Mouse (Mus musculus) kidney, embryonic 15.5 days (tissue): ENCODE measurements around the gene Hps6. TPM values are rescaled to one million over a fixed set of nuclear protein-coding genes. Genes with fewer than 3 reads are reported as not detected.

Experiments used
- ATAC-seq: fragments of 200-750 bp; cut with Nextera tagmentation; replicated peaks from 2 replicates; pipeline ENCODE4 v1.8.0; 2017; ENCODE audit warnings: moderate TSS enrichment; ENCODE audit not compliant: low FRiP score
- H3K27ac ChIP-seq: fragments of 300-500 bp; sonication (generic); 2 replicates; pipeline ENCODE4 v1.5.1; 2015; ENCODE audit warnings: mild to moderate bottlenecking, inconsistent platforms
- H3K27me3 ChIP-seq: fragments of 300-500 bp; sonication (generic); 2 replicates; pipeline ENCODE4 v1.6.1; 2015; ENCODE audit warnings: inconsistent platforms
- H3K36me3 ChIP-seq: fragments of 300-500 bp; sonication (generic); 2 replicates; pipeline ENCODE4 v1.6.1; 2015; ENCODE audit warnings: inconsistent platforms
- H3K4me1 ChIP-seq: fragments of 300-500 bp; sonication (generic); 2 replicates; pipeline ENCODE4 v1.6.1; 2015; ENCODE audit warnings: inconsistent platforms
- H3K4me2 ChIP-seq: fragments of 300-500 bp; sonication (generic); 2 replicates; pipeline ENCODE4 v1.6.1; 2015; ENCODE audit warnings: moderate library complexity, mild to moderate bottlenecking, inconsistent platforms
- H3K4me3 ChIP-seq: fragments of 300-500 bp; sonication (generic); replicated peaks from 2 replicates; pipeline ENCODE4 v1.5.1; 2015; ENCODE audit warnings: mild to moderate bottlenecking, inconsistent platforms
- H3K9ac ChIP-seq: fragments of 300-500 bp; sonication (generic); 2 replicates; pipeline ENCODE4 v1.6.1; 2015; ENCODE audit warnings: mild to moderate bottlenecking, inconsistent platforms
- H3K9me3 ChIP-seq: fragments of 300-500 bp; sonication (generic); replicated peaks from 2 replicates; pipeline ENCODE4 v1.6.1; 2016; ENCODE audit warnings: inconsistent platforms
- WGBS: fragments of 180-500 bp; shearing (Covaris S2); methylation state at CpG from one replicate; pipeline ENCODE4 v1.1.7; 2015; ENCODE audit warnings: mixed read lengths; 5-methylcytosine and 5-hydroxymethylcytosine counted together
- polyA plus RNA-seq: library from polyadenylated mRNA; unstranded; fragments of >200 nt; fragmentation: Nextera tagmentation; extraction: Ambion mirVana; gene quantifications from 2 replicates; pipeline ENCODE4 v1.2.1, GENCODE M21; 2015

Hps6 gene
- polyA plus RNA-seq, 1 experiment from 2014 or later = 8.3 TPM

DNA sequence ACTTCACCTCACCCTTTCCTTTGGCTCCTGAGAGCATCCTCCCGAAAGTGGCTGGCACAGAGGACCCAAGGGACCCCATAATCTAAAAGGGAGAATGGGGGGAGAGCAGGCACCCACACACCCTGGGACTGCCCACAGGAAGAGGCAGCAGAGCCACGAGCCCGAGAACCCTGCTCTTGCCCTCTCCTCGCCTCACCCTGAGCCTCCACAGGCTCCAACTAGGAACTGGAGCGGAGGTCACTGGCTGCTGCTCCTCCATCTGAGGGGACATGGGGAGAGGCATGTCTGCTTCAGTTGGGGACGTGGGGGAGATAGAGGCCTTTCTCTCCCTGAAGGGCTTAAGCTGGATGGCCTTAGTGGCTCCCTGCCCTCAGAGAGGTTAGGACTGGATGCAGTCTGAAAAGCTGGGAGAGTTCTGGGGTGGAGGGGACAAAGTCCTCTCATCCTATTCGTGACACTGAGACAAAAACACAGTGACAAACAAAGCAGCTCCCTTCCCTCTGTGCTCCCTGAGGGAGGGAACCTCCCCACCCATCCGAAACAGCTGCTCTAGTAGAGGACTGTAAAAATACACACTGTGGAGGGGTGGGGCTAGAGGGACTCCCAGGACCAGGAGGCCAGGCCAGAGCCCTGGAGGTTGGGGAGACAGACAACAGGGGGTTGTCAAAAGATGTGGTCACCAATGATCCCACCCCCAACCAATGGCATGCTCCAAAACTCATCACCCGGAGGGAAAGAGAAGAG, 28.6 kb downstream of the Hps6 start:
- Histone ChIP-seq H3K27ac (no peak overlapping the region), H3K9me3 (no peaks in the 10 kb centered on the region), H3K4me1 (peaks cover 10% of the 10 kb centered on the region), H3K9ac (no peak overlapping the region), H3K36me3 (peaks cover 74% of the 10 kb centered on the region), H3K27me3 (no peaks in the 10 kb centered on the region), H3K4me3 (no peak overlapping the region), H3K4me2 (no peak overlapping the region)
- WGBS = 80% methylated on average over 9 of the region's 9 CpGs
- ATAC-seq = peak; percentile 19; the same call in 1 of the 2 replicates

DNA sequence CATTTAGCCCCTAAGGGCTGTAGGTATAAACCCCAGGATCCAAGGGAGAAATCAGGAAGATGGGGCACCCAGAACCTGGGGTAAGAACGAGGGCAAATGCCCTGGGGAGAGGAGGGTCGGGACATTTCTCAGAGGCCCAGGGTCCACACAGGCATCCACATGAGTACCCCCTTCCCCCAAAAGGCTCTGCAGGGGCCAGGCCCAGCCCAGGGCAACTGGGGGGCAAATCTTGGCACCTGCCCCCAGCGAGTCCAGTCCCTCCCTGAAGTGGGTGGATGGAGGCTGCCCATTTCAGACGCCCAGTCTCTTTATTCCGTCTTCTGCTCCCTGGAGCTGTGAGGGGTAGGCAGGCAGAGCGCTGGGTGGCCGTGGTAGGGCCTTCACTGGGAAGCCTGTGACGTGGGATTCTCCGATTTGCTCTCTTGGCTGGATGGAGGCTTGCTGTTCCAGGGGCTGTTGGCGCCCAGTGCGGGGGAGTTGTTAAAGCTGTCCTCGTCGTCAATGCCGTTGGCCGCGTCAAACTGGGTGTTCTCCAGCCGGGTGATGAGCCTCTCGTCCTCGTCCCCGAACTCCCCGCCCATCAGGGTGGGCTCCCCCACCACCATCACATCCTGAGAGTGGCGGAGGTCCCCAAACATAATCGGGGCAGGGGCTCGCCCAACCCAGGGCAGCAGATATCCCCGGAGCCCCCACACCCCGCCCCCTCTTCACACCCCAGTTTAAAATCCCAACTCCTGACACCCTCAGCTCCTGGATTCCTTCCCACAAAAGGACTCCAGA, 29.6 kb downstream of the Hps6 start:
- no peaks in the 10 kb centered on the region for H3K9me3 ChIP-seq
- H3K9ac ChIP-seq = no peak overlapping the region
- H3K4me1 ChIP-seq = peaks cover 20% of the 10 kb centered on the region
- 71% methylated on average over 26 of the region's 26 CpGs for WGBS
- no peaks in the 10 kb centered on the region for H3K27me3 ChIP-seq
- no peak overlapping the region for H3K4me3 ChIP-seq
- H3K27ac ChIP-seq = no peak overlapping the region
- H3K4me2 ChIP-seq = no peak overlapping the region
- no peak for ATAC-seq
- H3K36me3 ChIP-seq = peaks cover 74% of the 10 kb centered on the region

GRCm38 (mm10) chr19:46033911-46034310, 30.6 kb downstream of the Hps6 start:
- no peak for ATAC-seq
- Histone ChIP-seq H3K4me1 (peaks cover 28% of the 10 kb centered on the region), H3K27ac (no peak overlapping the region), H3K9ac (no peak overlapping the region), H3K36me3 (peaks cover 74% of the 10 kb centered on the region), H3K4me2 (no peak overlapping the region), H3K27me3 (no peaks in the 10 kb centered on the region), H3K9me3 (no peaks in the 10 kb centered on the region), H3K4me3 (no peak overlapping the region)
- WGBS = 91% methylated on average over 11 of the region's 11 CpGs

GRCm38 (mm10) chr19:46035971-46036370, 32.7 kb downstream of the Hps6 start:
- Histone ChIP-seq H3K36me3 (peaks cover 58% of the 10 kb centered on the region), H3K9ac (no peak overlapping the region)

GRCm38 (mm10) chr19:46036477-46037242, 33.4 kb downstream of the Hps6 start:
- H3K9ac ChIP-seq = 0 out of 2 replicates have a peak overlapping the region, but pooled peaks have one; percentile 84
- H3K27me3 ChIP-seq = no peaks in the 10 kb centered on the region
- peaks cover 49% of the 10 kb centered on the region for H3K4me1 ChIP-seq
- H3K27ac ChIP-seq = no peak overlapping the region
- WGBS = 82% methylated on average over 13 of the region's 13 CpGs
- no peaks in the 10 kb centered on the region for H3K9me3 ChIP-seq
- peak overlapping the region; percentile 71 for H3K4me2 ChIP-seq
- ATAC-seq = no peak
- H3K4me3 ChIP-seq = peak overlapping the region; percentile 79
- H3K36me3 ChIP-seq = peaks cover 53% of the 10 kb centered on the region

More at GRCm38 (mm10) chr19:46035971-46036370, 32.7 kb downstream of the Hps6 start:
- Histone ChIP-seq H3K27ac (no peak overlapping the region), H3K27me3 (no peaks in the 10 kb centered on the region), H3K4me1 (peaks cover 42% of the 10 kb centered on the region), H3K4me2 (no peak overlapping the region), H3K4me3 (no peak overlapping the region), H3K9me3 (no peaks in the 10 kb centered on the region)
- WGBS = 91% methylated on average over 13 of the region's 13 CpGs
- no peak for ATAC-seq

DNA sequence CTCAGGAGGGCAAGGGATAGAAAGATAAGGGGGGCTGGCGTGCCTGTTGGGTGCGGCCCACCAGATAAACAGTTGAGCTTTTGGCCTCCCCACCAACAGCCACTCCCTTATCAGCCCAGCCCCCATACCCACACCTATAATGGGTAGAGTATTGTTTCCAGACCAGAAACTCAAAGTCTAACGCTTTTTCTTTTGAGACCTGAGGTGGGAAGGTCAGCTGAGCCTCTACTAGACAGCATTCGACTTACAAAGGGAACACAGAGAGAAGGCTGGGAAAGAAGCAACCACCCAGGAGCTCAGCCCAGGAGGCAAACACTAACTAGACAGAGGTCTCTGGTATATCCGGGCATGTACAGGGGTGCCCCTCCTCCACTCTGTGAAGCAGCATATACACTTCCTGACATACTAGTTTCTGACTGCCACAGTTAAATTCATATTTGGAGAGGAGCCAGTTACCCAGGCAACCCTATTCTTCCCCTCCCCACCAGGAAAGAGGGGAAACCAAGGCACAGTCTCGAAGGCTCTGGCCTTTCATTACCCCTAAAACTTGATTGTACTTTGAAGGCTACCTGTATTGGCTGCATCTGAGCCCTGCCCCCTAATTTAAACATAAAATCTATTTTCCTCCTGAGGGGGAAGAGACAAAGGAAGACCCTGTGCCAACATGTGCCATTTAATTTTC, 34.1 kb downstream of the Hps6 start:
- Histone ChIP-seq H3K4me1 (peaks cover 57% of the 10 kb centered on the region), H3K9ac (peak overlapping the region; percentile 84), H3K27me3 (no peaks in the 10 kb centered on the region), H3K36me3 (peaks cover 45% of the 10 kb centered on the region), H3K4me2 (peak overlapping the region; percentile 71), H3K9me3 (no peaks in the 10 kb centered on the region), H3K27ac (peak overlapping the region; percentile 97), H3K4me3 (peak overlapping the region; percentile 79)
- WGBS = 26% methylated on average over 6 of the region's 6 CpGs
- ATAC-seq = no peak

DNA sequence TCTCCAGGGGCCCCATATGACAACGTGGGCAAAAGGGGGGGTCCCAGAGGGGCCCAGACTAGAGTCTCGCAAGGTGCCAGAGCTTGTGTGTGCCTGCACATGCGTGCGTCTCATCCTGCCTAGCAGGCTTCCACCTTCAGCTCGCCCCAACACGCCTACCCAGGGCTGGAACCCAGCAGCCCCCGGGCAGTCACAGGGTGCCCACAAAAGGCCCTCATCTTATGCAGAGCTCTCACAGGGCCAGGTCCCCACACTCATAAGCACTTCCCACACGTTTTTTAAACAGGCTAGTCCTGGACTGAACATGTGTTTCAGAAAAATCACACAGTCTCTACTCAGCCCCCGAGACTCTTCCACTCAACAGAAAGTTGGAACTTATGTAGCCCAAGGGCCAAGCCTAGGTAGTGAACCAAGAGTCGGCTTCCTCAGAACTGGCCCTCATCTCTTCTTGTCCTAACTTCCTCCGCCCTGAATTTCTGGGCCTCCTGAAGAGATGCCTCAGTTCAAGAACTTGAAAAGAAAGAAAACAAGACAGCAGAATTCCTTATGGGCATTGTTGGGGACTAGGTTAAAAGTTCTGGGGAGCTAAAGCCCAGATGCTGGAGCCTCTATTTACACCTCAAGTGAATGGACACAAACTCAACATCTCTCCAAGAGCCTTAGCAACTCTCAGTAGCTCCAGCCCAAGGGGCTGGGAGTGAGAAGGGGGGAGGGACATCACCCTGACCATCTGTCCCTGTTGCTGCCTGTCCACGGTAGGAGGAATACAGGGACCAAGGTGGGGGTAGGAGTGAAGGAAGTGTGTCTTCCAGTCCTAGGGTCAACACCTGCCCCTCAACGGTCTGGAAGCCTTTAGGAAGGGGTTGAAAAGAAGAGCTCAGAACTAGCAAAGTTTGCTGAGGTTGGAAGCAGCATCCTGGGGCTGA, 34.9 kb downstream of the Hps6 start:
- Histone ChIP-seq H3K4me1 (peaks cover 65% of the 10 kb centered on the region), H3K4me2 (peak overlapping the region; percentile 71), H3K4me3 (peak overlapping the region; percentile 79), H3K36me3 (peaks cover 37% of the 10 kb centered on the region), H3K27ac (peak overlapping the region; percentile 97), H3K9me3 (no peaks in the 10 kb centered on the region), H3K27me3 (no peaks in the 10 kb centered on the region), H3K9ac (peak overlapping the region; percentile 84)
- ATAC-seq = no peak
- 16% methylated on average over 13 of the region's 13 CpGs for WGBS

DNA sequence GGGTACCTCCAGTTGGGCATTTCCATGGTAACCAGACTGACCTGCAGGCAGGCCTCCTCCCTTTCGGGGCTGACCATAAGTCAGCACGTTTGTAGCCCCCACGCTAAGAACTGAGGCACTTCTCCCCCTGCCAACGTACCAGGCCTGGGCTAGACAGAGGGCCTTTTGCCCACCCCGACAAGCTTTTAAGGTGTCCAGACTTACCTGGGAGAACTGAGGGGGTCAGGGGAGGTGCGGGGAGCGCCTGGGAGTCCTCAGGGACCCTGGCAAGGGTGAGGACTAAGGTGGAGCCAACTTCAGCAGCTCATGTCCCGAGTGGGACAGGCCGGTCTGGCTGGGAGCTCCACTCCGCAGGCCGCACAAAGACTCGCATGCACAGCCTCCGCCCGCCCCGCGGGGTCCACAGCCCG, 35.5 kb downstream of the Hps6 start:
- peak overlapping the region; percentile 79 for H3K4me3 ChIP-seq
- H3K9ac ChIP-seq = peak overlapping the region; percentile 84
- no peaks in the 10 kb centered on the region for H3K9me3 ChIP-seq
- H3K36me3 ChIP-seq = peaks cover 31% of the 10 kb centered on the region
- peak overlapping the region; percentile 97 for H3K27ac ChIP-seq
- under 1% methylated on average over 13 of the region's 17 CpGs for WGBS
- no peaks in the 10 kb centered on the region for H3K27me3 ChIP-seq
- H3K4me2 ChIP-seq = peak overlapping the region; percentile 71
- peak; percentile 15 for ATAC-seq
- peaks cover 71% of the 10 kb centered on the region for H3K4me1 ChIP-seq

DNA sequence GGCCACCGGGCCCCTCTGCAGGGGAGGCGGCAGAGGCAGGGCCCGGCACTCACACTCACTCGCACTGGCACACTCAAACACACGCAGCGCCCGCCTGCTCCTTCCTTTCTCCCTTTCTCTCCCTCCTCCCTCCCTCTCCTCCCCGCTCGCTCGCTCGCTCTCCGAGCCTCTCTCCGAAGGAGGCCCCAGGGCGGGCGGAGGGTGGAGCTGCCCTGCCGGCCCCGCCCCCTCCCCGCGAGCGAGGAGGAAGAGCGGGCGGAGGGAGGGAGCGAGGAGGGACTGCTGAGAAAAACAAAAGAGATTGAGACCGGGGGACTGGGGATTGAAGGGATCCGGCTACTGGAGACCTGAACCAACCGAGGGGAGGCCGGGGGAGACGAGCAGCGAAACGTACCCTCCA, 36.2 kb downstream of the Hps6 start:
- Histone ChIP-seq H3K36me3 (peaks cover 24% of the 10 kb centered on the region), H3K27ac (peak overlapping the region; percentile 97), H3K27me3 (no peaks in the 10 kb centered on the region), H3K9ac (peak overlapping the region; percentile 84), H3K9me3 (no peaks in the 10 kb centered on the region), H3K4me1 (peaks cover 75% of the 10 kb centered on the region), H3K4me2 (peak overlapping the region; percentile 71), H3K4me3 (peak overlapping the region; percentile 79)
- peak; percentile 80 for ATAC-seq
- under 1% methylated on average over 20 of the region's 30 CpGs for whole genome bisulfite sequencing

DNA sequence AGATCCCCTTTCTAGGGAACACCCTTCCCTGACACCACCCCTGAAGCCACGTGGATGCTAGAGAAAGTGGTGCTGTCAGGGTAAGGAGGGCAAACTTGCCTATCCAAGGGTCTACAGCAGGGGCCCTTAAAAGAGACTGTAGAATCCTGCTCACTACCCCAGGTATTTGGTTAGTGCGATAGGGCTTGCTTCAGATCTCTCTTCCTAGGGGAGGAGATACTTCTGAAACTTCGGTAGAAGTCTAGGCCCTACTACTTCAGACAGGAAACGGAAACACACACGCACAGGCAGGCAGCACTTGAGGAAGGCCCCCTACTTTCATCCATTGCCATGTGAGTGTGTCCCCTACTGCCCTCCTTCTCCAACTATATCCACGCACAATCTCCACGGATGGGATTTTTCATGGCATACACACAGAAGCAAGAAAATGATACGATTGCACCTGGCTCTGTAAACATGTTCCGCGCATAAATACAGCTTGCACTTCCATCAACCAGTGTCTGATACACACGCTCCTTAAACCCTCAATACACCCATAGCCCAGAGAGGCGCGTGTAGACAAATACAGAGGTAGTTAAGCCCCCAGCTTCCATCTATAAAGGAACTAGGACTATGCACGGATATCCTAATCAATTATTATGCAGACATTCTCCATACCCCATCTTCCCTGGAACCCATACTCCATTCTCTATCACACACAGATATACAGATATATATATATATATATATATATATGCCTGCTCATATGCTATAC, 37.0 kb downstream of the Hps6 start:
- H3K9ac ChIP-seq = peak overlapping the region; percentile 84
- H3K4me2 ChIP-seq = peak overlapping the region; percentile 71
- no peaks in the 10 kb centered on the region for H3K9me3 ChIP-seq
- H3K36me3 ChIP-seq = peaks cover 16% of the 10 kb centered on the region
- no peaks in the 10 kb centered on the region for H3K27me3 ChIP-seq
- ATAC-seq = no peak
- peak overlapping the region; percentile 79 for H3K4me3 ChIP-seq
- peak overlapping the region; percentile 97 for H3K27ac ChIP-seq
- H3K4me1 ChIP-seq = peaks cover 75% of the 10 kb centered on the region
- 45% methylated on average over 14 of the region's 14 CpGs for WGBS
